Mouse (Mus musculus): ENCODE data around the gene 5330417C22Rik. TPM values are rescaled to one million over a fixed set of nuclear protein-coding genes. Genes with fewer than 3 reads are reported as not detected.

The 5330417C22Rik gene
- total RNA-seq, 2 experiments from 2014 or later = 34.2 to 37.8 TPM

GRCm38 (mm10) chr3:108424944-108425623 lies 111.3 kb downstream of the 5330417C22Rik start:
- intact Hi-C loops (cut with DNase I) = no loop called here
- DNase-seq (ENCODE audit: low spot score in 2 of 2) = no peak

DNA sequence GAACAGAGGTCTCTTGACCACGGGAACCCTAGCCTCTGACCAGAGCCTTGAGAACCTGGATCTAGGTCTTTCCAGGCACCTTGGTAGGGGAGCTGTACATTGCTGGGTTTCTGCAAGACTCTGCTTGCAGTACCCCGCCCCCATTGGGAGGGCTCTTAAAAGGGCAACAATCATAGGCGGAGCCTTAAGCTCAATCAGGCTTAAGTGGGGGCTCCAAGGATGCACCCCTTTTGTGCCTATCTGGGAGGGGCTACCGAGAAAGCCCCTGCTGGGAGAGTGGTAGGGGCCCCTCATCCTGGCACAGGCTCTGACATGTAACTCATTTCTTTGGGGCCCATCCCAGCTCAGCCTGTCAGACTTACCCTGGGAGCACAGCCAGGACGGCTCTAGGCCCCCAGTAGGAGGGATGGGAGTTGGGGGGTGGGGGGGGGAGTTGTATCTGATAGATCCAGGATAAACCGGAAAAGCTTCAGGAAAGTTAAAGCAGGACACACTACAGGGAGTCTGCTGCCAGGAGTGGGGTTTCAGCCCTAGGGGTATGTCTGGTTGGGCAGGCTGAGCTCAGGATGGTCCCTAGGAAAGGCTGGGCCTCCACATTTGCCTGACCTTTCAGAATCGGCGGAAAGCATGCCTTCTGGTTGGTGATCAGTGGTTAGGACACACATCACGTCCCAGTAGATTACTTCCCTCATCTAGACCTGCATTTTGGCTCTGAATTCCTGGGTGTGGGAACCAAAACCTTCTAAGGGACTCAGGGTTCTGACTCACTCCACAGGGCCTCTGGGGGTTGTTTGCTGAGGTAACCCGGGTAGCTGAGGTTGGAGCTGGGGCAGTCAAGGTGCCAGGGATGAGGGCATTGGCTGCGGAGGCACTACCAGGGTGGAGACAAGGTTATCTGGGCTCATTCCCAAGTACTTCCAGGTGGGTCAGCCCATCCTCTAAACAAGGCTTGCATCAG lies 112.2 kb downstream of the 5330417C22Rik start:
- intact Hi-C loops (cut with DNase I) = no loop called here
- DNase-seq (ENCODE audit: low spot score in 2 of 2) = no peak

- intact Hi-C loops (cut with DNase I) = no loop called here
- no peak for DNase-seq (ENCODE audit: low spot score in 2 of 2)
Measured at GRCm38 (mm10) chr3:108423006-108423405, 113.3 kb downstream of the 5330417C22Rik start.

- intact Hi-C loops (cut with DNase I) = no loop called here
- DNase-seq (ENCODE audit: low spot score in 2 of 2) = peak; percentile 83 to 87
Measured at GRCm38 (mm10) chr3:108415831-108416223, 120.5 kb downstream of the 5330417C22Rik start.

DNA sequence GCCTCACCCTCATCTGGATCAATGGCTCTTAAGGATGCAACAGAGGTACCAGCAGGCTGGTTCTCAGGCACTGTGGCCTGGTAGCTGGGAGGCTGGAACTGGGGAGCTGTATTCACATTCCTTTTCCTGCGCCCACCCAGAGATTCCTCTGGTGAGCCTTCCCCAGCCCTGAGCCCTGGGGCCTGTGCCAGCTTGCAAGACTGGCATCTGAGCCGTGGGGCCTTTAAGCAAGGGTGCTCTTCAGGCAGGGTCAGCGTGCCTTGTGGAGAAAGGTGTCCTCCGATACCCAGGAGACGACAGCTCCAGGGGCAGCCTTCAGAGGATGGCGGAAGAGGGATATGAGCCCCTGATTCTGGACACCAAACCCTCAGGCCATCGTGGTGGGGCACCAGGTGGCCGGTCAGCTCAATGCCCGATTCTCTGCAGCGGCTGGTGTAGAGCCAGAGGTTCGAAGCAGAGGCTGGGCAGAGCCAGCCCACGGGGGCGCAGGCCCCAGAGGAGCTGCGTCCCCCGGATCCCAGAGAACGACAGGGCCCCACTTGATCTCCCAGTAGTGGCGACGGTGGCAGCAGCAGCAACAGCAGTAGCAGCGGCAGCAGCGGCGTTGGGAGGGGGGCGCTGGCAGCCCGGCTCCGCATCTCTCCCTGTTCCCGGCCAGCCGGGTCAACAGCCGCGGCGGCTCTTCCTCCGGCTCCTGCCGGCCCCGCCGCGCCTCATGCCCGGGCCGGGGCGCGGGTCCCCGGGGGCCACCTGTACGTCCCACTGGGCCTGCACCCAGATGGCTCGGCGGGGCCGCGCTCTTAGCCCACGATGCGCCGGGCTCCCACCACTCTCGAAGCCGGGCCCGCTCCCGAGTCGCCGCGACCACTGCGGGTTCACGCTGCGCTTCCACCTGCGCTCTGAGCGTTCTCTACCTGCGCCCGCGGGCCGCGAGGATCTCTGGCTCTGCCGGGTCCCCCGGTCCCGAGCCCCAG lies 121.2 kb downstream of the 5330417C22Rik start, which contains the start of gene Celsr2:
TSS of gene Celsr2 (minus strand) at position 696 of the 974 bp plus-strand sequence.
- intact Hi-C loops (cut with DNase I) = no loop called here
- peak in 1 of 2 experiments; percentile 66 for DNase-seq (ENCODE audit: low spot score in 2 of 2)

GRCm38 (mm10) chr3:108413634-108414360 lies 122.5 kb downstream of the 5330417C22Rik start:
- intact Hi-C loops (cut with DNase I) = no loop called here

DNA sequence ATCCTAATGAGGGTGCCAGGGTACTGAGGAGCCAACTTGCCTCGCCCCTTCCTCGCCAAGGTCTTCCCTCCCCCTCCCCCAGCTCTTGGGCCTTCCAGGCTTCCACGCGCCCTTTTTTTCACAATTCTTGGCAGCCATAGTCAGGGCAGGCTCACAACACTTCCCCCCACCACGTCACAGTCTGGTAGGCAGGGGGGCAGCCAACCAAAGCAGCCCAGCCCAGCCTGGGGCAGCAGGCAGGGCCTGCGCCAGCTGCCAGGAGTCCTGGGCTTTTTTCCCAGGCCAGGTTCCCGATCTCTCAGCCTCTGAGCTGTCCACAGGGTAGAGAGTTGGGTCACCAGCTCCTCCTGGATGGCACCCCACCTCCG lies 124.6 kb downstream of the 5330417C22Rik start:
- DNase-seq (ENCODE audit: low spot score in 2 of 2) = peak in 1 of 2 experiments; percentile 48
- intact Hi-C loops (cut with DNase I) = no loop called here

More at GRCm38 (mm10) chr3:108413634-108414360, 122.5 kb downstream of the 5330417C22Rik start:
- DNase-seq (ENCODE audit: low spot score in 2 of 2) = no peak

- intact Hi-C loops (cut with DNase I) = no loop called here
Measured at GRCm38 (mm10) chr3:108411026-108411753, 125.1 kb downstream of the 5330417C22Rik start.

DNA sequence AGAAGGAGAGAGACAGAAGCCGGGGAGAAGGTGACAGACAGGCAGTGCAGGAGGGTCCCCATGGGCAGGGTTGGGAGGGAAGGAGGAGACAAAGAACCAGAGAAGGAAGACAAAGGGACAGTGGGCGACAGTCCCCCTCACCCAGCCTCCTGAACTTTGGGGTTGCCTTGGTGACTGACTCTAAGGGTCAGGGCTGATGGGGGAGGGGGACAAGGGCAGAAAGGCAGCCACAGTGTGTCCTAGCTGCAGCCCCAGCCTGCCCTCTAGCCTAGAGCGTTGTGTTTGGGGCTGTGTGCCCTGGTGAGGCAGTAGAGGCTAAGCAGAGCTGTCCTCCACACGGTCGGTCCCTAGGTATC lies 126.0 kb downstream of the 5330417C22Rik start:
- intact Hi-C loops (cut with DNase I) = no loop called here
- peak in 1 of 2 experiments; percentile 17 for DNase-seq (ENCODE audit: low spot score in 2 of 2)

More at GRCm38 (mm10) chr3:108411026-108411753, 125.1 kb downstream of the 5330417C22Rik start:
- peak in 1 of 2 experiments; percentile 15 for DNase-seq (ENCODE audit: low spot score in 2 of 2)

GRCm38 (mm10) chr3:108409656-108410358 lies 126.5 kb downstream of the 5330417C22Rik start:
- intact Hi-C loops (cut with DNase I) = loop anchor here (5.0 kb wide), 1 partner anchor 32 kb away; no protein-coding TSS in a partner anchor
- DNase-seq (ENCODE audit: low spot score in 2 of 2) = no peak

DNA sequence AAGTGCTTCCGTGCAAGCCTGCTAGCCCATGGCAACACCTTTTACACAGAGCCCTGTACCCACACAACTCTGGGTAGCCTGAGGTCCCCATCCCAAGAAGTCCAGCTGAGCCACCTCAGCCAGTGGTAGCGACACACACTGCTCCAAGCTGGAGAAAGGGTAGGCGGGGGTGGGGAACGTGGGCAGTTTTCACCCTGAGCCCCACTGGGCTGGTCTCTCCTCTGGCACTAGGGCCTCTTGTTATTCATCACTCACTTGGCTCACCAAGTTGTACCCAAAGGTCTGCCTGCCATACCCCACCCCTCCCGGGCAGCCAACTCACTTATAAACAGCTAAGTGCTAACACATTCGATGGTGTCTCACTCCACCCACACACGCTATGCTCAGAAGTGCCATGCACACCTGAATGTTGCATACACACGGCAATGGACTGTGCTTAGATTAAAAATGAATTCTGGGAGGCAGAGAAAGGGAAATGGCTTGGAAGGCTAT lies 127.8 kb downstream of the 5330417C22Rik start:
- peak in 1 of 2 experiments; percentile 9 for DNase-seq (ENCODE audit: low spot score in 2 of 2)
- intact Hi-C loops (cut with DNase I) = loop anchor here (5.0 kb wide), 1 partner anchor 34 kb away; no protein-coding TSS in a partner anchor

DNA sequence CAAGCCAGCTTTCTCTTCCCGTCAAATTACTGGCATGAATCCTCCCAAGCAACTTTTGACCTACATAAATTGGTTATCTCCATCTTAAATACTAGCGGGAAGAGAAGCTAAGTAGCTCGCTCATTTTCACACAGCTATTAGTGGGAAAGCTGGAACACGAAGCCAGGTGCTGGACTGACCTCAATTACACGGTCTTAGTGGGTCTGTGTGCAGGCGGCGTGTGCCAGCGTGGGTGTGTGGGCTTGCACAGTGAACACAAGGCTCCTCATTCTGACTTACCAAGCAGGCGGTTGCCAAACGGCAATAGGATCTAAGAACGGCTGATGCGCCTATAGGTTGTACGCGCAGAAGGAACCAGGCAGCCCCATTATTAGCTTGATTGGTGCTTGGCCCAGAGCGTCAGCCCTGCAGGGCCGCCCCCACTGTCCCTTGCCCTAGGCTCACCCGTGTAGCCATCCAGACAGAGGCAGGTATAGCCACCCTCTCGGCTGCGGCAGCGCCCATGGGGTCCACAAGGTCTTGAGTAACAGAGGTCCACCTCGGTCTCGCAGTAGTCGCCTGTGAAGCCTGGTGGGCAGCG lies 129.9 kb downstream of the 5330417C22Rik start:
- peak; percentile 61 for DNase-seq (ENCODE audit: low spot score in 2 of 2)
- intact Hi-C loops (cut with DNase I) = loop anchor here (5.0 kb wide), 1 partner anchor 36 kb away; no protein-coding TSS in a partner anchor

Small RNA genes within 50 kb of the gene (microRNA-seq; reads per million reads assigned to microRNA genes)
- gene Gm22860 = not detected

Other genes with a start within 250 kb of the 5330417C22Rik start
- gene Mybphl, start 171.6 kb downstream of the 5330417C22Rik start, total RNA-seq (2021) = under 1 TPM in 1 of 2 experiments, not detected in 1; 0.25 TPM
- 10 to 100 TPM; 12.9 to 18.3 TPM for gene Psrc1, start 152.7 kb downstream of the 5330417C22Rik start, total RNA-seq (2021)
- 100 to 1,000 TPM; 168 to 174 TPM for gene Celsr2, start 121.0 kb downstream of the 5330417C22Rik start, total RNA-seq (2021)
- 100 to 1,000 TPM; 202 to 231 TPM for gene Sars, start 91.3 kb downstream of the 5330417C22Rik start, total RNA-seq (2021)
- gene 1700013F07Rik, start 2.4 kb downstream of the 5330417C22Rik start, total RNA-seq (2021) = 1 to 10 TPM; 1.9 to 2.7 TPM
- gene Tmem167b, start 25.9 kb upstream of the 5330417C22Rik start, total RNA-seq (2021) = 10 to 100 TPM; 43.2 to 44.7 TPM
- 10 to 100 TPM; 24.3 to 27.1 TPM for gene Taf13, start 35.2 kb upstream of the 5330417C22Rik start, total RNA-seq (2021)
- gene Wdr47, start 54.7 kb upstream of the 5330417C22Rik start, total RNA-seq (2021) = 100 to 1,000 TPM; 126 TPM
- 10 to 100 TPM; 29.9 to 33.1 TPM for gene Clcc1, start 117.4 kb upstream of the 5330417C22Rik start, total RNA-seq (2021)
- 10 to 100 TPM; 12.7 to 15.3 TPM for gene Gpsm2, start 185.8 kb upstream of the 5330417C22Rik start, total RNA-seq (2021)
- not detected for gene Aknad1, start 203.1 kb upstream of the 5330417C22Rik start, total RNA-seq (2021)